Mouse (Mus musculus): ENCODE data around the gene Tmod2.

- TF ChIP-seq CTCF (IDR thresholded peaks at IDR 0.05; ENCODE audit: borderline replicate concordance, control insufficient read depth, extremely low read depth, insufficient read depth, low read length, poor library complexity), result no peak
- no peak for TF ChIP-seq POLR2A (IDR thresholded peaks at IDR 0.05; ENCODE audit: control insufficient read depth, extremely low read depth, insufficient read depth, low read length, poor library complexity)
These were observed 3.6 kb downstream of the Tmod2 start for GRCm38 (mm10) chr9:75607496-75607895.
